Mouse (Mus musculus) embryonic fibroblast, embryonic 13.5 days (primary cell): ENCODE results near the gene Adamts3.

Experiments
- CTCF ChIP-seq: IDR thresholded peaks from 2 replicates; pipeline ENCODE4 v1.5.1; 2011; ENCODE audit warnings: mild to moderate bottlenecking, control low read depth, low read length, moderate library complexity, borderline replicate concordance; ENCODE audit not compliant: insufficient read depth
- POLR2A ChIP-seq: IDR thresholded peaks from 2 replicates; pipeline ENCODE4 v1.6.1; 2011; ENCODE audit warnings: low read depth, mild to moderate bottlenecking, control low read depth, low read length, moderate library complexity

DNA sequence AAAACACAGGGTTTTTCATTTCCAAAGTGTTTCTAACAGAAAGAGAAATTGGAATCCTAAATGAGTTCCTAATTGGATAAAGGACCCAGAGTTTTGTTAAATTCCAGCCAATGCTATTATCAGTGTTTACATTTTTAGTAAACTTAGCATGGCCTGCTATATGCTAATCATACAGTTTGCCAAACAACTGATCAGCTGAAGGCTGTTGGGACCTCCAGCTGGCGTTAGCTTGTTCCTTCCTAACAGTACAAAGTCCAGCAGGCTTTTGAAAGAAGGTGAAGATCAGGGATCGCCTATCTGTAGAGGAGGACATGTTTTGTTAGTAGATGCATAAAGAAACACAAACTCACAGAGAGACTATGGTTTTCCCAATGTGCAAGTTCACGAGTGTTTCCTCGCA lies 173.7 kb downstream of the Adamts3 start:
- TF ChIP-seq CTCF (no peak), POLR2A (no peak)
